Mouse (Mus musculus) midbrain, postnatal 0 days (tissue): ENCODE measurements around the gene Tbc1d8b. TPM values are rescaled to one million over a fixed set of nuclear protein-coding genes. Genes with fewer than 3 reads are reported as not detected.

Experiments used
- ATAC-seq: fragments of 200-750 bp; cut with Nextera tagmentation; 2 replicates; pipeline ENCODE4 v1.8.0; 2017; ENCODE audit warnings: moderate number of reproducible peaks, mild to moderate bottlenecking, moderate TSS enrichment, moderate library complexity; ENCODE audit not compliant: low FRiP score
- DNase-seq: peaks from one replicate; pipeline ENCODE4 v3.0.0-alpha.2; 2015; ENCODE audit warnings: low spot score
- H3K27ac ChIP-seq: fragments of 300-500 bp; sonication (generic); 2 replicates; pipeline ENCODE4 v1.5.1; 2014; ENCODE audit warnings: low read depth, mild to moderate bottlenecking, low read length, mixed read lengths
- H3K27me3 ChIP-seq: fragments of 300-500 bp; sonication (generic); 2 replicates; pipeline ENCODE4 v1.6.1; 2014; ENCODE audit warnings: low read length, control low read depth, mixed read lengths; ENCODE audit not compliant: insufficient read depth
- H3K36me3 ChIP-seq: fragments of 300-500 bp; sonication (generic); 2 replicates; pipeline ENCODE4 v1.6.1; 2014; ENCODE audit warnings: low read length, control low read depth, mixed read lengths; ENCODE audit not compliant: insufficient read depth
- H3K4me1 ChIP-seq: fragments of 300-500 bp; sonication (generic); 2 replicates; pipeline ENCODE4 v1.6.1; 2014; ENCODE audit warnings: mild to moderate bottlenecking, control low read depth, antibody characterized with exemption, low read length, mixed read lengths; ENCODE audit not compliant: insufficient read depth
- H3K4me2 ChIP-seq: fragments of 300-500 bp; sonication (generic); 2 replicates; pipeline ENCODE4 v1.6.1; 2014; ENCODE audit warnings: low read depth, mild to moderate bottlenecking, low read length, mixed read lengths; ENCODE audit not compliant: poor library complexity, severe bottlenecking
- H3K4me3 ChIP-seq: fragments of 300-500 bp; sonication (generic); 2 replicates; pipeline ENCODE4 v1.5.1; 2014; ENCODE audit warnings: low read depth, mild to moderate bottlenecking, low read length, moderate library complexity
- H3K9ac ChIP-seq: fragments of 300-500 bp; sonication (generic); replicated peaks from 2 replicates; pipeline ENCODE4 v1.6.1; 2014; ENCODE audit warnings: mild to moderate bottlenecking, low read length, moderate library complexity, mixed read lengths; ENCODE audit not compliant: poor library complexity, severe bottlenecking
- H3K9me3 ChIP-seq: fragments of 300-500 bp; sonication (generic); 2 replicates; pipeline ENCODE4 v1.6.1; 2016; ENCODE audit warnings: low read length, control low read depth
- CTCF ChIP-seq: IDR thresholded peaks from 2 replicates; pipeline ENCODE4 v1.5.1; 2016; ENCODE audit warnings: antibody characterized with exemption, mild to moderate bottlenecking
- WGBS: fragments of 180-500 bp; shearing (Covaris S2); extraction: QIAGEN DNeasy Blood & Tissue Kit; methylation state at CpG from one replicate; pipeline ENCODE4 v1.1.7; 2014; 5-methylcytosine and 5-hydroxymethylcytosine counted together
- polyA plus RNA-seq: library from polyadenylated mRNA; unstranded; fragments of >200 nt; fragmentation: Nextera tagmentation; extraction: Ambion mirVana; gene quantifications from 2 replicates; pipeline ENCODE4 v1.2.1, GENCODE M21; 2015
- total RNA-seq: library from RNA; depleted of rRNA; stranded (reverse); fragments of >200 nt; gene quantifications from 2 replicates; pipeline ENCODE4 v1.2.3, GENCODE M21; 2014

Gene Tbc1d8b
- total and polyA plus RNA-seq, 2 experiments from 2014 or later = 0.27 to 0.71 TPM

DNA sequence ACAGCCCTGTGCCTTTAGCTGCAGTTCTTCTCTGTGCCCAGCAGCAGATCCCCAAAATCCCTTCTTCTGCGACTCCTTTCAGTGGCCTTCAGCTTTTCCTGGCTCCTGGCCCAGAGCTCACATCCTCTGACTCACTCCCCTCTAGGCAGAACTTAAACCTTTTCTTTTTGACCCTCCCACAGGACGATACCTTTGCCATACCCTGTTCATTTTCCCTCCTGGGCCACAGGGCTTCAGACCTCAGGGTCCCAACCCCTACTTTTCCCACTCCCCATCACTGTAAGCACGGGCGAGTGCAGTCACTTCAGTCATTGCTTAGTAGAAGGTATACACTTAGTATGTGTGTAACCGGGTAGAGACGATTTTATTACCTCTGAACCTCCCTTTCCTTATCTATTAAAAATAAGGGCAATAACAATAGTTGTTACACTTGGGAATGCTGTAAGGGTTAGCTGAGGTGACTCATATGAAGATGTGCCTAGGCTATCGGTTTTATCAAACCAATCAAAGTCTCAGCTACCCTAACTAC is 90.4 kb downstream of the Tbc1d8b start:
- Histone ChIP-seq H3K27me3 (no peaks in the 10 kb centered on the region; the same call in 1 of the 2 replicates), H3K4me1 (peaks cover under 1% of the 10 kb centered on the region; the same call in 1 of the 2 replicates), H3K27ac (no peak overlapping the region), H3K36me3 (no peaks in the 10 kb centered on the region), H3K9ac (no peak overlapping the region), H3K4me3 (no peak overlapping the region), H3K4me2 (no peak overlapping the region), H3K9me3 (no peaks in the 10 kb centered on the region)
- ATAC-seq = no peak
- WGBS = 69% methylated on average over 7 of the region's 7 CpGs
- TF ChIP-seq CTCF = no peak
- no peak for DNase-seq

DNA sequence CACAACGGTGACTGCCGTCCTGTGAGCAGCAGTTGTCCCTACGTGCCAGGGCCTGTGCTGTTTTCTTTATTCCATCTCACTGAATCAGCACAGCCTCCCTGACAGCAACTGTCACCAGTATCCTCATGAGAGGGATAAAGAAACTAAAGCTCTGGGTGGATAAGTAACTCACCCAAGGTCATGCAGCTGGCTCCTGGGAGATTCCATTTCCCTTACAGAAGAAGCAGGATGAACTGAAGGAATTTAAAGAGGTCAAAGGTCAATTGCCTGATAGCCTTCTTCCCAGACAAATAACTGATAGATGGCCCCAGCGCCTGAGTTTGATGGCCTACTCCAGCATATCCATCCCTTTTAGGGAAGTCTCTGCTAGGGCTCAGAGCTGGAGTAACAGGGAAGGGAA is 92.6 kb downstream of the Tbc1d8b start:
- TF ChIP-seq CTCF = no peak
- Histone ChIP-seq H3K9me3 (no peaks in the 10 kb centered on the region), H3K4me1 (no peaks in the 10 kb centered on the region), H3K36me3 (no peaks in the 10 kb centered on the region), H3K27me3 (peaks cover 9% of the 10 kb centered on the region; the same call in 1 of the 2 replicates), H3K4me3 (no peak overlapping the region), H3K27ac (no peak overlapping the region), H3K4me2 (no peak overlapping the region), H3K9ac (no peak overlapping the region)
- 57% methylated on average over 4 of the region's 4 CpGs for WGBS
- ATAC-seq (no peak), DNase-seq (no peak)

DNA sequence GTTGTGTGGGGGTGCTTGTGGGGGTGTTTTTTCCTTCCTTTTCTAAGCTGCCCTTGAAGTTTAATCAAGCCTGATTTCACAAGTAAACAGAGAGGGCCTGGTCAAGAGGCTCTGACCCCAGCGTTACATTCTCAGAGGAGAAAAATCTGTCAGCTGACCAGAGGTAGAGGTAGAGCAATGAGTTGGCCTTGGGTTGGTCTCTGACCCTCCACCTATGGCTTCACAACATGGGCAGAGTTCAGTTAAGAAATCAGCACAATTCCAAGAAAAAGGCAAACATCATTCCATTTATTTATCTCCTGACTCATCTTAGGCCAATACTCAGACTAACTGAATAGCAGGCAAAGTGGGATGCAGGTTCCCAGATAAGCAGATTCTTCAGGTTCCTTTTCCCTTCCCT is 94.1 kb downstream of the Tbc1d8b start:
- ATAC-seq (no peak), DNase-seq (no peak)
- 77% methylated on average over 1 of the region's 1 CpGs for WGBS
- no peak overlapping the region for H3K4me3 ChIP-seq
- H3K36me3 ChIP-seq = no peaks in the 10 kb centered on the region
- H3K4me2 ChIP-seq = no peak overlapping the region
- H3K9me3 ChIP-seq = no peaks in the 10 kb centered on the region
- H3K9ac ChIP-seq = no peak overlapping the region
- TF ChIP-seq CTCF = no peak
- peaks cover 15% of the 10 kb centered on the region; the same call in 1 of the 2 replicates for H3K27me3 ChIP-seq
- H3K27ac ChIP-seq = no peak overlapping the region
- H3K4me1 ChIP-seq = no peaks in the 10 kb centered on the region

DNA sequence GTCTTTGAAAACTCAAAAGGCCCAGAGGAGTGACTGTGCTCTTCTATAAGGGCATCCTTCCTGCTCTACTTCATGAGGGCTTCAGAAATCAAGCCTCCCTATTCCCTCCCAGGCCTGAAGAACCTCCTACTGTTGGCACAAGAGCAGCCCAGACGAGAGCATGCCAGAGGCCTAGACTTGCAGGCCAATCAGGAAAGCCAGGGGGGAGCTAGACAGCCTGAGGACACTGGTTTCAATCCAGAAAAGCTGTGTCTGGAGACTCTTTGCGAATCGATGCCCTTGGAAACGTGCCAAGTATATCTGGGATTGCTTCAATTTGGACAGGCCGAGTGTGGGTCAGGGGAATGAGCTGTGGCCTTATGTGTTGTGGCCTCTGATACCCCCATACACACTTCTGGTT is 94.6 kb downstream of the Tbc1d8b start:
- H3K9ac ChIP-seq = no peak overlapping the region
- DNase-seq (no peak), ATAC-seq (no peak)
- H3K4me2 ChIP-seq = no peak overlapping the region
- H3K27me3 ChIP-seq = peaks cover 15% of the 10 kb centered on the region; the same call in 1 of the 2 replicates
- 66% methylated on average over 5 of the region's 5 CpGs for WGBS
- H3K4me3 ChIP-seq = no peak overlapping the region
- H3K27ac ChIP-seq = no peak overlapping the region
- TF ChIP-seq CTCF = no peak
- H3K36me3 ChIP-seq = no peaks in the 10 kb centered on the region
- H3K4me1 ChIP-seq = no peaks in the 10 kb centered on the region
- no peaks in the 10 kb centered on the region for H3K9me3 ChIP-seq

DNA sequence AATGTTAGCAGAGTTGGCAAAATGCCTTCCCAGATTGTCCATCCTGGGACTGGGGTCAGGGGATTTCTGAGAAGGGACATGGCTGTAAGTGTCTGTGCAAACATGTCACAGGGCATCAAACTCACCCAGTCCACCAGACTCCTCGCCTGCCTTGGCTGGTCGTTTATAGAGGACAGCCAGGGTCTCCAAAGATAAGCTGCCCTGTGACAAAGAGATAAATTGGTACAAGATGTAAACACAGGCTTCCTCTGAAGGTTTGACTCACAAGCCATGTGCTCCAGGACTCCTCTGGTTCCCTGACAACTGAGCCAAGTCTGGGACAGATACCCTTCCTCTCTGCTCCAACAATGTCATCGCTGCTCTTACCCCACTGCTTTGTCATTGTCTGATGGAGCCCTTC is 96.2 kb downstream of the Tbc1d8b start:
- peaks cover 15% of the 10 kb centered on the region; the same call in 1 of the 2 replicates for H3K27me3 ChIP-seq
- peak; percentile 1 for DNase-seq
- no peak overlapping the region for H3K27ac ChIP-seq
- H3K9me3 ChIP-seq = no peaks in the 10 kb centered on the region
- 71% methylated on average over 3 of the region's 3 CpGs for WGBS
- H3K9ac ChIP-seq = no peak overlapping the region
- H3K4me3 ChIP-seq = no peak overlapping the region
- no peaks in the 10 kb centered on the region for H3K36me3 ChIP-seq
- H3K4me2 ChIP-seq = no peak overlapping the region
- no peaks in the 10 kb centered on the region for H3K4me1 ChIP-seq
- no peak for ATAC-seq
- no peak for TF ChIP-seq CTCF

DNA sequence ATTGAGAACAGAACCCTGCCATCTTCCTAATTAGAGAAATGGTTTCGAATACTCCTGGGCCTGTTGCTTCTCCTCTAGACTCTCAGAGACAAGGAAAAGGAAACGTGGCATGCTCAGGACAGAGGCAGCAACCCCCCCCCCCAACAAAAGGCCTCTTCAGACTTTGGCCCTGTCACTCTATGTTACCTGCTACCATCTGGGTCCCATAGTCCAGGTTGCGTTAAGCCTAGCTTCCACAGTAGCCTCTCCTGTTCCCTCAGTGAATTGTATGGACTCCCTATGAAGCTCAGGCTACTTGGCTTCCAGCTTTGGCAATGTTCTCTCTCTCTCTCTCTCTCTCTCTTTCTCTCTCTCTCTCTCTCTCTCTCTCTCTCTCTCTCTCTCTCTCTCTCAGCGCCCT is 96.8 kb downstream of the Tbc1d8b start:
- no peak for ATAC-seq
- Histone ChIP-seq H3K9ac (no peak overlapping the region), H3K9me3 (no peaks in the 10 kb centered on the region), H3K27ac (no peak overlapping the region), H3K4me1 (no peaks in the 10 kb centered on the region), H3K27me3 (peaks cover 15% of the 10 kb centered on the region; the same call in 1 of the 2 replicates), H3K4me3 (no peak overlapping the region), H3K36me3 (no peaks in the 10 kb centered on the region), H3K4me2 (no peak overlapping the region)
- TF ChIP-seq CTCF = no peak
- 81% methylated on average over 4 of the region's 4 CpGs for WGBS
- DNase-seq = no peak
